Mouse (Mus musculus) myocyte (in vitro differentiated cells): ENCODE measurements around the gene Sltm.

ENCODE experiments used
- CEBPB ChIP-seq: IDR thresholded peaks from 2 replicates; pipeline ENCODE4 v1.6.1; 2011; ENCODE audit warnings: mild to moderate bottlenecking, moderate library complexity; ENCODE audit not compliant: poor library complexity, insufficient read depth, severe bottlenecking
- E2F4 ChIP-seq: IDR thresholded peaks from one replicate; pipeline ENCODE4 v1.6.1; 2011; ENCODE audit warnings: mild to moderate bottlenecking, control low read depth, moderate library complexity; ENCODE audit not compliant: insufficient read depth
- MAX ChIP-seq: IDR thresholded peaks from one replicate; pipeline ENCODE4 v1.6.1; 2011; ENCODE audit warnings: low read depth, mild to moderate bottlenecking, control low read depth
- MYOD1 ChIP-seq, 3 experiments: IDR thresholded peaks; one replicate each; pipeline ENCODE4 v1.6.1; 2011; ENCODE audit warnings: control low read depth in 2 of 3, low read depth in 2 of 3, mild to moderate bottlenecking in 2 of 3, moderate library complexity in 1 of 3; ENCODE audit not compliant: insufficient read length in 2 of 3, control insufficient read depth in 1 of 3
- MYOG ChIP-seq, 3 experiments: IDR thresholded peaks; one replicate each; pipeline ENCODE4 v1.6.1; 2011; ENCODE audit warnings: control low read depth in 2 of 3, low read depth in 2 of 3, mild to moderate bottlenecking in 2 of 3; ENCODE audit not compliant: insufficient read length in 2 of 3, control insufficient read depth in 1 of 3, insufficient read depth in 1 of 3
- POLR2A ChIP-seq: IDR thresholded peaks from one replicate; pipeline ENCODE4 v1.6.1; 2011; ENCODE audit warnings: low read depth, mild to moderate bottlenecking, control low read depth, moderate library complexity; ENCODE audit not compliant: insufficient read length
- POLR2AphosphoS2 ChIP-seq: IDR thresholded peaks from one replicate; pipeline ENCODE4 v1.6.1; 2011; ENCODE audit warnings: low read depth, control low read depth; ENCODE audit not compliant: insufficient read length
- REST ChIP-seq: IDR thresholded peaks from one replicate; pipeline ENCODE4 v1.6.1; 2011; ENCODE audit warnings: mild to moderate bottlenecking, control low read depth, moderate library complexity; ENCODE audit not compliant: insufficient read depth, insufficient read length
- SRF ChIP-seq: IDR thresholded peaks from one replicate; pipeline ENCODE4 v1.6.1; 2011; ENCODE audit warnings: low read depth; ENCODE audit not compliant: control insufficient read depth, insufficient read length
- TCF12 ChIP-seq: IDR thresholded peaks from one replicate; pipeline ENCODE4 v1.6.1; 2011; ENCODE audit warnings: mild to moderate bottlenecking, control low read depth; ENCODE audit not compliant: poor library complexity, insufficient read depth, severe bottlenecking
- TCF3 ChIP-seq: IDR thresholded peaks from one replicate; pipeline ENCODE4 v1.6.1; 2011; ENCODE audit warnings: low read depth, control low read depth; ENCODE audit not compliant: insufficient read length
- USF1 ChIP-seq: IDR thresholded peaks from one replicate; pipeline ENCODE4 v1.6.1; 2011; ENCODE audit warnings: low read depth, mild to moderate bottlenecking, control low read depth, moderate library complexity

- TF ChIP-seq TCF12 (no peak), POLR2A (no peak), MAX (no peak), REST (no peak), POLR2AphosphoS2 (no peak), MYOD1 (IDR thresholded peaks at IDR 0.05; ENCODE audit: control insufficient read depth in 1 of 3, insufficient read length in 2 of 3, low read depth in 2 of 3) (no peak), USF1 (no peak), E2F4 (no peak), SRF (no peak), MYOG (IDR thresholded peaks at IDR 0.05; ENCODE audit: control insufficient read depth in 1 of 3, insufficient read depth in 1 of 3, insufficient read length in 2 of 3, low read depth in 2 of 3) (no peak), CEBPB (no peak), TCF3 (no peak)
These were observed 48.2 kb downstream of the Sltm start for GRCm38 (mm10) chr9:70590775-70591174.
